Mouse (Mus musculus) induced T-regulatory cell, adult 2 months (primary cell): ENCODE data around the gene Gtpbp8.
A peak's percentile ranks its signal among the peaks of the same experiment; 100 is the strongest.

ENCODE experiments used
- DNase-seq: peaks from one replicate; pipeline ENCODE4 v3.0.0-alpha.2; 2012; ENCODE audit warnings: low read depth

Gtpbp8 gene

DNA sequence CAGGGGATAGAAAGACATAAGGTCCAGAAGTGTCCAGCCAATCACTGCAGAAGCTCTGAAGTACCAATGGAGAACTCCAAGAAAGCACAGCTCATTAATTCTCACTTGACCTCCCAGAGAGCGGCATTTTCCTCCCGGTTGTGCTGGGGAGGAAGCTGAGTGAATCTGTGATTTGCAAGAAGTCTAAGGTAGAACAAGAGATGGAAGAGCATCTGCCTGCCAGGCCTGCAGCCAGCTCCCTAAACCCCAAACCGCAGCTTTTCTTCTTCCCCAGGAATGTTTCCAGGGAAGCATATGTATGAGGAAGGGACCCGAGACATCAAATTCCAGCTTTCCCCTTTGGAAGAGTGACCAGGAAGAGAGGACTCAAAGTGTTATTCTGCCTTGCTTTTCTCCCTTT is 57.7 kb downstream of the Gtpbp8 start:
- DNase-seq: no peak

DNA sequence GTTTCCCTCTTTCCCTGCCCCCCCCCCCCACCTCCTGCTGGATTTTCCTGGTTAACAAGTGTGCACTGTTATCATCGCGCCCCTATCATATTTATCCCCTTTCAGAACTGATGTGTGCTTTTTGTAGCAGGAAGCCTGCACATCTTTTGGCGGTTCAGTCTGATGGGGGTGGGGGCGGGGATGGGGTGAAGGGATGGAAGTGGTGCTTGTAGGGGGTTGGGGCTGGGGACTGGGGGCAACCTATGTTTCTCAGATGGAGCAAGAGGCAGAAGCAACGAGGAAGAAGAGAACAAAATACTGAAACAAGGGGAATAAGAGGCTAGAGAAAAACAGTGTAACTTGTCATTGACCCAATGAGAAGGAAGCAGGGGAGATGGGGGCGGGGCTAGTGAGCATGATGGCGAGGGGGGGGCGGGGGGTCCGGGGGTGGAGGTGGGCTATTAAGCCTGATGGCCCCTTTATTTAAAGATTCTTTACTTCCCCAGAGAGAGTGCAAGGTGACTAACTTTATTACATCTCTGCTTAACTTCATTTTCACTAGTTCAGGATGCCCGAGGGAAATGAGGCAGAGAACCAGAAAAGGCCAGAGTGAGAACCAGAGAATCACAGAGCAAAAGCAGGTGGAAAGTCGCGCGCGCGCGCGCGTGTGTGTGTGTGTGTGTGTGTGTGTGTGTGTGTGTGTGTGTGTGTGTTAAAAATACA is 58.3 kb downstream of the Gtpbp8 start:
- peak; percentile 19 for DNase-seq

DNA sequence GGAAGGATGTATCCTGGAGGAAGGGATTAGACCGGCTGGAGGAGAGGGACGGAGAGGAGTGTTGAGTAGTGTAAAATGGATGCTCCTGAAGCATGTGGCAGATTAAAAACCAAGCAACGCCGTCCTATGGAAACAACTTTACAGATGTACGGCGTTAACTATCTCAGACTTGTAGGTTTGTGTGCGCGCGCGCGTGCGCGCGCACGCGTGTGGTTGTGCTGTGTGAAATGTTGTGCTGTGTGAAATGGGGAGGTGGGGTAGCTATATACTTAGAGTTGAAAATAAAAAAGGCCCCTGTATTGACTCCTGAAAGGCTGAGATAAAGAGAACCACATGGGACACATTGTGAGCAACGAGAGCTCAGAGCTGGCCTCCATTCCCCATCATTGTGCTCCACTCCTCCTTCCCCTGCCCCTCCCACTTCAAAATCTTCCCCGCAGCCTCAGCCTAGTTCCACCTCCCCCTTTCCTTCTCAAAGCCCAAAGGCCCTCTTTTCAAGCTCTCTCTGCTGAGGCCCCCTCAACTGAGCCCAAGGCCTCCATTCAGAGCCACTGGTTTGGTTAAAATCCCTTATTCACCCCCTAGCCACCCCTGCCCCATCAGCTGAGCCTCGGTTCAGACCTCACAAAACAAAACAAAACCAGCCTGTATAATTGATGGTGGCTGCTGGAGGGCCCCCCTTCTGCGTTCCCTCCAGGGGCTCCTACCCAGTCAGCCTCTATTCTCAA is 59.0 kb downstream of the Gtpbp8 start:
- no peak for DNase-seq
